Mouse (Mus musculus): ENCODE data around the gene Parp12. TPM values are rescaled to one million over a fixed set of nuclear protein-coding genes. Genes with fewer than 3 reads are reported as not detected.

Gene Parp12
- polyA plus RNA-seq, 1 experiment = 41.8 TPM

DNA sequence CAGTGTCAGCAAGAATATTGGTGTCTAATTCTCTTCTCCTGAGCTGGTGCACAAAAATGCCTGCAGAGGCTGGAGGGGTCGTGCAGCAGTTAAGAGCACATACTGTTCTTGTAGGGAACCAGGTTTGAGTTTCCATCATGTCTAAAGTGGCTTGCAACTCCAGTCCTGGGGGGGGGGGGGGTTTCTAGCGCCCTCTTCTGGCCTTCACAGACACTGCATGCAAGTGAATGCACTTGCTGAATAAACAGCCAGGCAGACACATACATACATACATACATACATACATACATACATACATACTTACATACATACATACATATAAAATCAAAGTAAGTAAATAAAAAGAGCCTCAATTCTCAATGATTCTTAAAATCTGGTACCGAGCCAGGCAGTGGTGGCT, 59.8 kb downstream of the Parp12 start:
- DNase-seq (ENCODE audit: low spot score) = no peak

DNA sequence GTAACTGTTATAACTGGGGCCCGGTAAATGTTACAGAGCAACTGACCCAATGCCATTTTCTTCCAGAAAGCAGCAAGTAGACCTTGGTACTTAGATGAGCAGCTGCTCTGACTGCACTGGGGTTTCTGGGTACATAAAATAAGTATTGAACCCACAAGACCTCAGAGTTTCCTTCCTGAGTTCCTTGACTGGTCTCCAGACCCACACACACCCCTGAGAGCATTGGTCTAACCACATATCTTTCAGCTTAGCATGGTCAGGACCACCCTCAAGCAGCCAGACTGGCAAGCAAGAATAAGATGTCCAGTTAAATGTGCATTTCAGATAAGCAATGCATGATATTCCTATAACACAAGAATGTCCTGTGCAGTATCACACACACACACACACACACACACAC, 61.0 kb downstream of the Parp12 start:
- no peak for DNase-seq (ENCODE audit: low spot score)

GRCm38 (mm10) chr6:39055831-39056261, 62.3 kb downstream of the Parp12 start:
- DNase-seq (ENCODE audit: low spot score) = no peak

DNA sequence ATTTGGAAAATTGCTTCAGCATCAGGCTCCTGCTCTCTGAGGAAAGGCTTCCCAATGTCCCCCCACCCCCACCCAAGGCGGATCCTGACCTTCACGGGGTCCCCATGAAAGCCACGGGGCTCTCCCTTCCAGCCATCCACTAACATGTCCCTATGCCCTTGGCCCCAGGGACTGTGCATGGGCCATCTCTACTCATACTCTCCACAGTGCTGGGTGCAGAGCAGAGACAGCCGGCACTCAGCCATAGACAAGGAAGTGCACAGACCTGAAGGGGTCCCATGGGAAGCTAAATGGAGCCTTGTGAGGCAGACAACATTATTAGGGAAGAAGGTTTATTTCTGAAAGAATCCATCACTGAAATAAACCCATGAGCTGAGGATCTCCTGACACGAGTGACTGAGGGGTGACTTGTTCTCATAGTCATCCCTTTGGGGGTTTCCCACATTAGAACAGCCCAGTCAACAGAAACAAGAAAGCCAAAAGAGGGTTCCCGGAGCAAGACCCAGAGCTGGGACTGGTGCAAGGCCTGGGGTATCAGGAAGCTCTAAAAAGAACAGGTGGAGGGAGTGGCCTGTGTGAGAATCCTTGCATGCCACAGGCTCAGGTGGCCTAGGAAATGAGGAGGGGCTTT, 63.2 kb downstream of the Parp12 start:
- DNase-seq (ENCODE audit: low spot score) = no peak

DNA sequence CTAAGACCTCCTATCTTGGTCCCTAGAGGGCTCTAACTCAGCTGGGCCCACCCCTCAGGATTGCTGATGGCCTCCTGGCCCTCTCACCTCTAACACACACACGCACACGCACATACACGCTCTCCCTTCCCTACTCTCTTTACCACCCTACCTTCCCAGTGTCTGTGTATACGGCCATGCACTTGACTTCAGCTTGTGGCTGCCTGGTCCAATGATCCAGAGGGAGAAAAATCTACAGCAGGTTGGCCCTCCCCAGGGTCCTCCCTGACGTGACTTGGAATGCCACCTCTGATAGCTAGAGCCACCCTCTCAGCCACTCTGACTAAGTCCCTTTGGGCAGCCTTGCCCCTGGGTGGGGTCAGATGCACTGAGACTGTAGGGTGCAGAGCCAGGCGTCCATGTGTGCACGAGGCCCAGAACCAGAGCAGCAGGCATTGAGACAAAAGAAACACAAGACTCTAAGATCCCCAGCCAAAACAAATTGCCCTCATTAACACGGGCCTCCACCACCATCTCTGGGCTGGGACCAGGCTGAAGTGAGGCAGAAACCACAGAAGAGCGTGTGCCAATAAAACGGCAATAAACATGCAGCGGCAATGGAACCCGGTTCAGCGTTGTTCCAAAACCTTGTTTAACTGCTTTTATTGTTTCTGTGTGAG, 63.8 kb downstream of the Parp12 start:
- DNase-seq (ENCODE audit: low spot score) = no peak

- DNase-seq (ENCODE audit: low spot score) = no peak
These were observed 65.5 kb downstream of the Parp12 start for GRCm38 (mm10) chr6:39052636-39053035.

GRCm38 (mm10) chr6:39051799-39052556, 66.2 kb downstream of the Parp12 start:
- no peak for DNase-seq (ENCODE audit: low spot score)

GRCm38 (mm10) chr6:39050836-39051235, 67.3 kb downstream of the Parp12 start:
- DNase-seq (ENCODE audit: low spot score) = no peak

DNA sequence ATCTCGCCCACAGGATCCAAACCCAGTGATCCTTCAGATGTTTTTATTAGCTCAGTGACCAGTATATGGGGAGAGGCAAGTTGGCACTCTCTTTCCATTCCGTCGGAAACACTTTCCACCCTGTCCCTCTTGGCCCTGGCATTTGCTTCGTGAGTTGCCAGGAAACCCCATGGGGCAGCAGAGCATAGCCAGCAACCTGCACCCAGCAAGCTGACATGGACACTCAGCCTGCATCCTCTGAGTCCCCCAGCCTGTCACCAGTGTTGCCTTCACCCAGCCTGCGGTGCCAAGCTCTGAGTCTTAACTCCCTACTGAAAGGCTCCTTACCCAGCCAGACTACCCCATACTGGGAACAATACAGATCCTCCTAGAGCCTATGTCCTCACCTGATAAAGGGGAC, 69.0 kb downstream of the Parp12 start:
- no peak for DNase-seq (ENCODE audit: low spot score)

- no peak for DNase-seq (ENCODE audit: low spot score)
These were observed 77.7 kb downstream of the Parp12 start for GRCm38 (mm10) chr6:39040451-39040850.

Other genes with a start within 250 kb of the Parp12 start
- gene Tbxas1, start 242.9 kb downstream of the Parp12 start, polyA plus RNA-seq (2012; rRNA removed) = 5.1 and 5.2 TPM in 2 replicates
- 4.5 and 8.6 TPM in 2 replicates for gene Hipk2, start 242.2 kb downstream of the Parp12 start, polyA plus RNA-seq (2012; rRNA removed)
- 7.1 and 8.7 TPM in 2 replicates for gene Kdm7a, start 88.4 kb upstream of the Parp12 start, polyA plus RNA-seq (2012; rRNA removed)